Mouse (Mus musculus) thymus, postnatal 4 days (tissue): ENCODE measurements at regions not wholly inside any gene's neighbourhood (a gene's known extent, or its start where the extent isn't known, plus 50 kb on each side); places are given as distances from the start of the nearest gene placed in this dataset.
A peak's percentile ranks its signal among the peaks of the same experiment; 100 is the strongest.

ENCODE experiments used
- DNase-seq: peaks from one replicate; pipeline ENCODE4 v3.0.0; 2021

GRCm38 (mm10) chr8:56682564-56682963, 131.7 kb downstream of the Fbxo8 start:
- no peak for DNase-seq

GRCm38 (mm10) chr8:56684352-56684751, 133.5 kb downstream of the Fbxo8 start:
- no peak for DNase-seq

- DNase-seq: no peak
Observed at GRCm38 (mm10) chr8:56695436-56695835, 144.5 kb downstream of the Fbxo8 start.

GRCm38 (mm10) chr8:56700580-56701145, 149.8 kb downstream of the Fbxo8 start:
- DNase-seq: no peak

GRCm38 (mm10) chr8:56706377-56706776, 155.5 kb downstream of the Fbxo8 start:
- DNase-seq: no peak

- DNase-seq: no peak
Observed at GRCm38 (mm10) chr8:56706941-56707706, 156.2 kb downstream of the Fbxo8 start.

- no peak for DNase-seq
Observed at GRCm38 (mm10) chr8:56720001-56720400, 169.1 kb downstream of the Fbxo8 start.

GRCm38 (mm10) chr8:56722473-56723236, 171.8 kb downstream of the Fbxo8 start:
- DNase-seq: no peak

- DNase-seq: no peak
Observed at GRCm38 (mm10) chr8:56724607-56725006, 173.7 kb downstream of the Fbxo8 start.

- no peak for DNase-seq
Observed at GRCm38 (mm10) chr8:56733318-56733717, 182.4 kb downstream of the Fbxo8 start.

- DNase-seq: no peak
Observed at GRCm38 (mm10) chr8:56735021-56735420, 184.1 kb downstream of the Fbxo8 start.

- no peak for DNase-seq
Observed at GRCm38 (mm10) chr8:56767034-56767433, 216.1 kb downstream of the Fbxo8 start.

GRCm38 (mm10) chr8:56784441-56784840, 233.6 kb downstream of the Fbxo8 start:
- DNase-seq: no peak

GRCm38 (mm10) chr8:56789549-56790270, 238.8 kb downstream of the Fbxo8 start:
- DNase-seq: no peak

GRCm38 (mm10) chr8:56832651-56833050, 281.8 kb downstream of the Fbxo8 start:
- no peak for DNase-seq

- DNase-seq: no peak
Observed at GRCm38 (mm10) chr8:56833129-56833528, 282.2 kb downstream of the Fbxo8 start.

GRCm38 (mm10) chr8:56883449-56883848, 332.6 kb downstream of the Fbxo8 start:
- DNase-seq: peak; percentile 4

- DNase-seq: no peak
Observed at GRCm38 (mm10) chr8:56884195-56884594, 333.3 kb downstream of the Fbxo8 start.

GRCm38 (mm10) chr8:56893638-56894037, 342.7 kb downstream of the Fbxo8 start:
- DNase-seq: no peak

- no peak for DNase-seq
Observed at GRCm38 (mm10) chr8:56915362-56915761, 364.5 kb downstream of the Fbxo8 start.

- DNase-seq: no peak
Observed at GRCm38 (mm10) chr8:56915989-56916388, 365.1 kb downstream of the Fbxo8 start.

GRCm38 (mm10) chr8:56924724-56925123, 373.8 kb downstream of the Fbxo8 start:
- no peak for DNase-seq

- DNase-seq: no peak
Observed at GRCm38 (mm10) chr8:56927166-56927565, 376.3 kb downstream of the Fbxo8 start.
